Mouse (Mus musculus) heart, embryonic 11.5 days (tissue): ENCODE measurements around the gene Tlr2. TPM values are rescaled to one million over a fixed set of nuclear protein-coding genes. Genes with fewer than 3 reads are reported as not detected.
"Not testable (repeated sequence)": the region's sequence is repeated elsewhere in the genome, so short reads cannot be mapped to it uniquely, and the experiment has no call there.

ENCODE experiments used
- ATAC-seq: fragments of 200-750 bp; cut with Nextera tagmentation; replicated peaks from 2 replicates; pipeline ENCODE4 v1.8.0; 2017; ENCODE audit warnings: moderate library complexity; ENCODE audit not compliant: insufficient number of reproducible peaks, low FRiP score, low TSS enrichment
- H3K27ac ChIP-seq: fragments of 300-500 bp; sonication (generic); 2 replicates; pipeline ENCODE4 v1.5.1; 2014; ENCODE audit warnings: mild to moderate bottlenecking, low read depth, low read length
- H3K27me3 ChIP-seq: fragments of 300-500 bp; sonication (generic); 2 replicates; pipeline ENCODE4 v1.6.1; 2014; ENCODE audit warnings: mild to moderate bottlenecking, low read length, mixed read lengths; ENCODE audit not compliant: control insufficient read depth, insufficient read depth
- H3K36me3 ChIP-seq: fragments of 300-500 bp; sonication (generic); 2 replicates; pipeline ENCODE4 v1.6.1; 2014; ENCODE audit warnings: mild to moderate bottlenecking, low read length, moderate library complexity, mixed read lengths; ENCODE audit not compliant: control insufficient read depth, insufficient read depth
- H3K4me1 ChIP-seq: fragments of 300-500 bp; sonication (generic); 2 replicates; pipeline ENCODE4 v1.6.1; 2014; ENCODE audit warnings: low read length; ENCODE audit not compliant: control insufficient read depth, insufficient read depth
- H3K4me2 ChIP-seq: fragments of 300-500 bp; sonication (generic); 2 replicates; pipeline ENCODE4 v1.6.1; 2014; ENCODE audit warnings: mild to moderate bottlenecking, moderate library complexity
- H3K4me3 ChIP-seq: fragments of 300-500 bp; sonication (generic); 2 replicates; pipeline ENCODE4 v1.5.1; 2014; ENCODE audit warnings: low read depth, low read length
- H3K9ac ChIP-seq: fragments of 300-500 bp; sonication (generic); 2 replicates; pipeline ENCODE4 v1.6.1; 2014; ENCODE audit warnings: mild to moderate bottlenecking, low read depth, low read length, moderate library complexity
- H3K9me3 ChIP-seq: fragments of 300-500 bp; sonication (generic); replicated peaks from 2 replicates; pipeline ENCODE4 v1.6.1; 2016; ENCODE audit warnings: low read length; ENCODE audit not compliant: control insufficient read depth
- WGBS: fragments of 180-500 bp; shearing (Covaris S2); extraction: QIAGEN DNeasy Blood & Tissue Kit; methylation state at CpG from one replicate; pipeline ENCODE4 v1.1.7; 2014; ENCODE audit not compliant: insufficient replicate concordance; 5-methylcytosine and 5-hydroxymethylcytosine counted together
- polyA plus RNA-seq: library from polyadenylated mRNA; unstranded; fragments of >200 nt; fragmentation: Nextera tagmentation; extraction: Ambion mirVana; gene quantifications from 2 replicates; pipeline ENCODE4 v1.2.1, GENCODE M21; 2014

Gene Tlr2
- polyA plus RNA-seq, 1 experiment from 2014 or later: 2.6 TPM

- ATAC-seq, H3K4me2 ChIP-seq, H3K9ac ChIP-seq, H3K9me3 ChIP-seq, H3K27ac ChIP-seq, H3K4me1 ChIP-seq, H3K36me3 ChIP-seq, H3K4me3 ChIP-seq, H3K27me3 ChIP-seq: not testable (repeated sequence)
- WGBS: 80% methylated on average over 7 of the region's 7 CpGs
Observed at GRCm38 (mm10) chr3:83871559-83871958, 30.0 kb upstream of the Tlr2 start.

- no peak for ATAC-seq
- H3K4me3 ChIP-seq: no peak overlapping the region
- 86% methylated on average over 2 of the region's 2 CpGs for WGBS
Observed at GRCm38 (mm10) chr3:83869776-83870175, 28.2 kb upstream of the Tlr2 start.

DNA sequence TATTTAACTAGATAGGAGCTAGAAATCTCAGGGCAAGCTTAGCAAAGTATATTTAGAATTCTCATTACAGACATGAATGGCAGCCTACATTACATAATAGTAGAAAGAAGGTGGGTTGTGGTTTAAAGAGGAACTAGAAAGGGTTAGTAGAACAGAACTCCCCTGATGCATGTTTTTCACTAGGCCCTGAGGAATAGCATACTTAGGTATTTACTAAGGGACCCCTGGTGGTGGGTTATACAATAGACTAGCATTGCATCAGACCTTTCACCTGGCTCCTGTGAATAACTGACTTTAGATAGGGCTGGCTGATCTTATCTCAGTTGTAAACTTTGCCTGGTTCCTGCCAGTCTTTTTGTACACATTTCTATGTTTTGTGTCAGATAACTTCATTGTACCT, 25.5 kb upstream of the Tlr2 start:
- not testable (repeated sequence) for H3K4me2 ChIP-seq, H3K4me3 ChIP-seq, H3K4me1 ChIP-seq, H3K36me3 ChIP-seq, H3K27ac ChIP-seq, ATAC-seq, H3K27me3 ChIP-seq, H3K9ac ChIP-seq, H3K9me3 ChIP-seq

More at GRCm38 (mm10) chr3:83869776-83870175, 28.2 kb upstream of the Tlr2 start:
- Histone ChIP-seq H3K9ac (no peak overlapping the region), H3K4me1 (no peaks in the 10 kb centered on the region), H3K4me2 (no peak overlapping the region), H3K27me3 (no peaks in the 10 kb centered on the region), H3K36me3 (no peaks in the 10 kb centered on the region), H3K27ac (no peak overlapping the region), H3K9me3 (no peaks in the 10 kb centered on the region)

DNA sequence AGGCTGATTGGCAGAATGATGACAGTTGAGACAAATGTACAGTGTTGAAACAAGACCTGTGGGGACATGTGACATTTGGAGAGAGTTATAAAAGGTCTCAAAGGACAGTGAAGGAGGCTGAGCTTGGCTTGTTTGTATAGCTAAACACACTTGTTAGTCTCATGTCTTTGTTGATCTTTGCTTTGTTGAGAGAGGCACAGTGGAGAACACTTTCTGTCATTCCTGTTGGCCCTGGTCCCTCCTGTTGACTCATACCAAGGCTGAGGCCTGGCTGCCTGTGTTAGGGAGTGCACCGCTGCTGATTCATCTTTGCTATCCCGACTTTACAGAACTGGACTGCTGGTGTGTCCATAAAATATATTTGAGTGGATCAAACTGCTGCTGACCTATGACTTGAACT, 23.6 kb upstream of the Tlr2 start:
- 81% methylated on average over 2 of the region's 2 CpGs for WGBS
- Histone ChIP-seq H3K4me1 (peaks cover 6% of the 10 kb centered on the region; the same call in 1 of the 2 replicates), H3K9ac (no peak overlapping the region)

DNA sequence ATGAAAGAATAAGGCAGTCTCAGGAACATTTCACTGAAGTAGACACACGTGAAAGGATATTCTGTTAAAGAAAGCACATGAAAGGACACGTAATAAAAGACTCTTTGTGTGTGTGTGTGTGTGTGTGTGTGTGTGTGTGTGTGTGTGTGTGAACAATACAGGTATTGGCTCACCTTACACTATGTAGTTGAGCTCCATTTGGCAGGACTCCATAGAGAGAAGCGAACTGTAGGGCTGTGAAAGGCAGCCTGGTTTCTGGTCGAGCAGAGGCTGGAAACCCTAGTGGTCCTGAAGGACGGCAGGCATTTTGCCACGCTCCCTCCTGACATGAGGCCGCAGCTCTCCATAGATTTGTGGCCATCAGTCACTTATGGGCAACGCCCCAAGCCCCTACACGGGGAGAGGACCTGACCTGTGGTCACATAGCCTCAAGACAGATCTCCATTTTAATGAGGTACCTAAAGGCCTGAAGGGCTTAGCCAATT, 22.5 kb upstream of the Tlr2 start:
- no peaks in the 10 kb centered on the region for H3K27me3 ChIP-seq
- no peaks in the 10 kb centered on the region for H3K9me3 ChIP-seq
- H3K9ac ChIP-seq: no peak overlapping the region
- 77% methylated on average over 9 of the region's 9 CpGs for WGBS
- H3K4me1 ChIP-seq: peaks cover 6% of the 10 kb centered on the region; the same call in 1 of the 2 replicates
- no peak overlapping the region for H3K27ac ChIP-seq
- H3K4me2 ChIP-seq: no peak overlapping the region
- H3K36me3 ChIP-seq: no peaks in the 10 kb centered on the region
- no peak for ATAC-seq
- H3K4me3 ChIP-seq: no peak overlapping the region

More for the DNA sequence above, 23.6 kb upstream of the Tlr2 start:
- Histone ChIP-seq H3K27me3 (no peaks in the 10 kb centered on the region), H3K9me3 (no peaks in the 10 kb centered on the region), H3K36me3 (no peaks in the 10 kb centered on the region), H3K4me2 (no peak overlapping the region), H3K27ac (no peak overlapping the region), H3K4me3 (no peak overlapping the region)
- no peak for ATAC-seq

DNA sequence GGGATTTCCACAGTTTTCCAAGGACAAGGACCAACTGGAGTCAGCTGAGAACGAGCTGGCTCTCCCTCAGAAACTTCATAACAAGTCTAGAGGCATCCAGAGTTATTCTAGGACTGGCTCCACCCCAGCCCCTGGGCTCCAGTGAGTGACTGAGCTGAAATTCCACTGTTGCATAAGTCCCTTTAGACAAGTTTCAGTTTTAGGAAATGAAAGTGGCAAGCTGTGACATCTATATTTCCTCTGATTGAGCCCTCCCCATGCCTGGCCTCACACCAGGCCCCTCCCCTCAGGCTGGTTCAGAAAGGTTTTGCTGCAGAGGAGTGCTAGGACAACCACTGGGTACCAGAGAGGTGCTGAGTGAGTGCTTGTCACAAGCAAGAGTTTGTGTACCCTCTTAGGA, 21.4 kb upstream of the Tlr2 start:
- H3K4me3 ChIP-seq: no peak overlapping the region
- WGBS: 14% methylated on average over 1 of the region's 1 CpGs
- no peaks in the 10 kb centered on the region for H3K36me3 ChIP-seq
- no peaks in the 10 kb centered on the region for H3K9me3 ChIP-seq
- no peak overlapping the region for H3K9ac ChIP-seq
- no peak for ATAC-seq
- no peak overlapping the region for H3K27ac ChIP-seq
- no peaks in the 10 kb centered on the region for H3K27me3 ChIP-seq
- H3K4me2 ChIP-seq: peak overlapping the region; percentile 16; the same call in 1 of the 2 replicates
- peaks cover 6% of the 10 kb centered on the region; the same call in 1 of the 2 replicates for H3K4me1 ChIP-seq

DNA sequence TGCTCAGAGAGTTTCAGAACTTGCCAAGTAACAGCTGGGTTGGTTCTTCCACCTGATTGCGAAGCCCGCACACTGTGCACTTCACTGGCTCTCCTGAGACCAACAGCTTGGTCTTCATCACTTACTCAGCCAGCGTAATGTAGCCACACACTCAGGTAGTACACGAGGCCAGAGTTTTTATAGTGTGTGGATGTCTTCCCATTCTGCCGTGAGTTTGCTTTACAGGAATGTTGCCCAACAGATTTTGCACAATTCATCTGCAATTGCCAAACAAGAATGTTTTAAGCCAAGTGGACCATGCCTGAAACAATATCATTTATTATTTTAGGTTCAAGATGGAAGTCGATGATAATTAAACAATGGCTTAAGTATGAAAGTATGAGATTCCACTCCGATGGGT, 18.0 kb upstream of the Tlr2 start:
- WGBS: 89% methylated on average over 7 of the region's 7 CpGs
- Histone ChIP-seq H3K36me3 (no peaks in the 10 kb centered on the region), H3K9ac (no peak overlapping the region), H3K4me1 (peaks cover 6% of the 10 kb centered on the region; the same call in 1 of the 2 replicates), H3K9me3 (no peaks in the 10 kb centered on the region), H3K4me2 (no peak overlapping the region), H3K4me3 (no peak overlapping the region), H3K27ac (no peak overlapping the region), H3K27me3 (no peaks in the 10 kb centered on the region)
- no peak for ATAC-seq

- Histone ChIP-seq H3K36me3 (no peaks in the 10 kb centered on the region), H3K4me1 (peaks cover 6% of the 10 kb centered on the region; the same call in 1 of the 2 replicates), H3K9ac (no peak overlapping the region), H3K27me3 (no peaks in the 10 kb centered on the region), H3K4me3 (no peak overlapping the region), H3K27ac (no peak overlapping the region), H3K9me3 (no peaks in the 10 kb centered on the region), H3K4me2 (no peak overlapping the region)
- ATAC-seq: no peak
- WGBS: 76% methylated on average over 3 of the region's 3 CpGs
Observed at GRCm38 (mm10) chr3:83859071-83859470, 17.5 kb upstream of the Tlr2 start.

DNA sequence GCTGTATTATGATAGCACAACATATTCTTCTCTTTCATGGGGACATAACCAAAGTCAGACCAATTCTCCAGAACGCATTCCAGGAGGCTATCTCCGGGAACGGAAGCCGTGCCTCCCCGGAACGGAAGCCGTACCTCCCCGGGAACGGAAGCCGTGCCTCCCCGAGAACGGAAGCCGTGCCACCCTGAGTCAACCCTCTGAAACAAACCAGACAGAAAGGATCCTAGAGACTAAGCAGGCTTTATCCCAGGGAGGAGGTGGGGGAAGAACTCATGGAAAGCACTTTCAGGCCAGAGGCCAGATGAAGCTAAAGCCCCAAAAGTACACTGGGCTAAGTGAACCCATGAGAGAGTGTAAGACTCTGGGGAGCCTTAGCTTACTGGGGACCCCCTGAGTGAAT, 16.1 kb upstream of the Tlr2 start:
- H3K36me3 ChIP-seq: no peaks in the 10 kb centered on the region
- 86% methylated on average over 13 of the region's 13 CpGs for WGBS
- H3K9ac ChIP-seq: no peak overlapping the region
- H3K27ac ChIP-seq: no peak overlapping the region
- no peak for ATAC-seq
- peaks cover under 1% of the 10 kb centered on the region; the same call in 1 of the 2 replicates for H3K4me1 ChIP-seq
- H3K4me2 ChIP-seq: no peak overlapping the region
- no peaks in the 10 kb centered on the region for H3K27me3 ChIP-seq
- H3K4me3 ChIP-seq: no peak overlapping the region
- H3K9me3 ChIP-seq: no peaks in the 10 kb centered on the region
